Mouse (Mus musculus) hindbrain, embryonic 12.5 days (tissue): ENCODE data around the gene Apol7e. TPM values are rescaled to one million over a fixed set of nuclear protein-coding genes. Genes with fewer than 3 reads are reported as not detected.
A peak's percentile ranks its signal among the peaks of the same experiment; 100 is the strongest.
"Not testable (repeated sequence)": the region's sequence is repeated elsewhere in the genome, so short reads cannot be mapped to it uniquely, and the experiment has no call there.

ENCODE experiments used
- ATAC-seq: fragments of 200-750 bp; cut with Nextera tagmentation; 2 replicates; pipeline ENCODE4 v1.8.0; 2017; ENCODE audit warnings: moderate TSS enrichment; ENCODE audit not compliant: low FRiP score
- H3K27ac ChIP-seq: fragments of 300-500 bp; sonication (generic); 2 replicates; pipeline ENCODE4 v1.5.1; 2016; ENCODE audit warnings: mild to moderate bottlenecking
- H3K27me3 ChIP-seq: fragments of 300-500 bp; sonication (generic); 2 replicates; pipeline ENCODE4 v1.6.1; 2016; ENCODE audit warnings: mild to moderate bottlenecking
- H3K36me3 ChIP-seq: fragments of 300-500 bp; sonication (generic); 2 replicates; pipeline ENCODE4 v1.6.1; 2016; ENCODE audit warnings: mild to moderate bottlenecking
- H3K4me1 ChIP-seq: fragments of 300-500 bp; sonication (generic); 2 replicates; pipeline ENCODE4 v1.6.1; 2016
- H3K4me2 ChIP-seq: fragments of 300-500 bp; sonication (generic); replicated peaks from 2 replicates; pipeline ENCODE4 v1.6.1; 2016; ENCODE audit warnings: mild to moderate bottlenecking
- H3K4me3 ChIP-seq: fragments of 300-500 bp; sonication (generic); 2 replicates; pipeline ENCODE4 v1.5.1; 2016; ENCODE audit warnings: mild to moderate bottlenecking
- H3K9ac ChIP-seq: fragments of 300-500 bp; sonication (generic); 2 replicates; pipeline ENCODE4 v1.6.1; 2016; ENCODE audit warnings: mild to moderate bottlenecking, moderate library complexity
- H3K9me3 ChIP-seq: fragments of 300-500 bp; sonication (generic); replicated peaks from 2 replicates; pipeline ENCODE4 v1.6.1; 2016; ENCODE audit warnings: mild to moderate bottlenecking
- WGBS: fragments of 180-500 bp; shearing (Covaris S2); methylation state at CpG from one replicate; pipeline ENCODE4 v1.1.7; 2016; 5-methylcytosine and 5-hydroxymethylcytosine counted together
- polyA plus RNA-seq: library from polyadenylated mRNA; unstranded; fragments of >200 nt; fragmentation: Nextera tagmentation; extraction: Ambion mirVana; gene quantifications from 2 replicates; pipeline ENCODE4 v1.2.1, GENCODE M21; 2016

The Apol7e gene
- not detected in 2 replicates for polyA plus RNA-seq

- H3K9me3 ChIP-seq, H3K36me3 ChIP-seq, ATAC-seq, H3K4me2 ChIP-seq, H3K9ac ChIP-seq, H3K4me3 ChIP-seq, H3K27ac ChIP-seq, H3K27me3 ChIP-seq, H3K4me1 ChIP-seq: not testable (repeated sequence)
- 79% methylated on average over 4 of the region's 4 CpGs for WGBS
Observed at GRCm38 (mm10) chr15:77698656-77699055, at the start of gene Apol7e. Gene Apol7e (plus strand): TSS chr15:77698857.

GRCm38 (mm10) chr15:77651143-77651542 is 47.5 kb upstream of the Apol7e start:
- not testable (repeated sequence) for ATAC-seq, H3K9ac ChIP-seq

GRCm38 (mm10) chr15:77659773-77660172 is 38.9 kb upstream of the Apol7e start:
- not testable (repeated sequence) for H3K9me3 ChIP-seq, H3K9ac ChIP-seq, H3K27me3 ChIP-seq, H3K4me3 ChIP-seq, H3K4me2 ChIP-seq, H3K27ac ChIP-seq, H3K36me3 ChIP-seq, ATAC-seq, H3K4me1 ChIP-seq
- WGBS = 94% methylated on average over 1 of the region's 1 CpGs

More at GRCm38 (mm10) chr15:77651143-77651542, 47.5 kb upstream of the Apol7e start:
- not testable (repeated sequence) for H3K4me1 ChIP-seq, H3K9me3 ChIP-seq, H3K4me3 ChIP-seq, H3K36me3 ChIP-seq, H3K27ac ChIP-seq, H3K4me2 ChIP-seq, H3K27me3 ChIP-seq

DNA sequence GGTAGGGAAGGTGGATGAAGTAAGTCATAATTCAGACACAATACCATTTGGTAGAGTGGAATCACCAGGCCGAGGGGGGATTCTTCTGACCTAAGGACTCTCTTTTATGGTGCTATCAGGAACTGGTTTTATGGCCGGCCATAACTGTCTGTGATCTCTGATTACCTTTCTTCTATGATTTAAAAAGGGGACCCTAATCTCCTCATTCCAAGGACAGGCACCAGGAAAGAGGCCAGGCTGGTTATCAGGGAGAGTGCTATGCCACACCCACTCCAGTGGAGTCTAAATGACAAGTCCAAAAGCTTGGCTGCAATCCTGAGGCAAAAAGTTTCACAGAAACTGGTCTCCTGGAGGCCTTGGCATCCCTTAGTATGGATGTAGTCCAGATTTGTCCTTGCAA is 36.8 kb upstream of the Apol7e start:
- ATAC-seq, H3K9me3 ChIP-seq, H3K36me3 ChIP-seq, H3K27me3 ChIP-seq, H3K4me1 ChIP-seq, H3K9ac ChIP-seq, H3K4me2 ChIP-seq, H3K4me3 ChIP-seq, H3K27ac ChIP-seq: not testable (repeated sequence)
- WGBS = 86% methylated on average over 2 of the region's 2 CpGs

DNA sequence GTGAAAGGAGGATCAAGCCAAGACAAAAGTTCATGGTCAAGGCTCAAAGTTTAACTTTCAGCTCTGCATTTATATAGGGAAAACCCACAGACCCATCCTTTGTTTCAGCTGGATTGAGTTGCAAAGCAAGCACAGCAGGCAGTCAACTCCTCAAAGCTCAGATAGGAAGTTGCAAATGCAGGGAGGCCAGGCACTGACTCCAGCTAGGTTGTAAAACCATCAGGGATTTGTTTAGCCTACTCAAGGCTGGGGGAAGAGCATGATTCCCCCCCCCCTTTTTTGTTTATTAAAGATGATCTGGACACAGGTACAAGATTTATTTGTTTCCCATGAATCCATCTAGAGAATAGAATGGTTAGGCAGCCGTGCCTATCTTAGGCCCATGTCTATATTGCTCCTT is 24.6 kb upstream of the Apol7e start:
- ATAC-seq, H3K27ac ChIP-seq, H3K4me1 ChIP-seq, H3K36me3 ChIP-seq, H3K27me3 ChIP-seq, H3K4me3 ChIP-seq, H3K9me3 ChIP-seq, H3K9ac ChIP-seq, H3K4me2 ChIP-seq: not testable (repeated sequence)
- WGBS = 95% methylated on average over 1 of the region's 1 CpGs

- not testable (repeated sequence) for H3K4me2 ChIP-seq, ATAC-seq, H3K27me3 ChIP-seq, H3K4me3 ChIP-seq, H3K36me3 ChIP-seq, H3K27ac ChIP-seq, H3K9me3 ChIP-seq, H3K4me1 ChIP-seq, H3K9ac ChIP-seq
- 20% methylated on average over 11 of the region's 11 CpGs for WGBS
Observed at GRCm38 (mm10) chr15:77683944-77684343, 14.7 kb upstream of the Apol7e start.

GRCm38 (mm10) chr15:77691532-77692311 is 6.9 kb upstream of the Apol7e start:
- H3K36me3 ChIP-seq, H3K27me3 ChIP-seq, H3K9me3 ChIP-seq, ATAC-seq, H3K4me1 ChIP-seq, H3K27ac ChIP-seq: not testable (repeated sequence)
- 8% methylated on average over 19 of the region's 20 CpGs for WGBS
- Histone ChIP-seq H3K4me3 (peak overlapping the region; percentile 17), H3K4me2 (peak overlapping the region; percentile 45), H3K9ac (0 out of 2 replicates have a peak overlapping the region, but pooled peaks have one; percentile 15)

- H3K4me2 ChIP-seq, H3K4me3 ChIP-seq, H3K27me3 ChIP-seq, ATAC-seq, H3K9ac ChIP-seq, H3K4me1 ChIP-seq, H3K27ac ChIP-seq, H3K36me3 ChIP-seq, H3K9me3 ChIP-seq: not testable (repeated sequence)
- WGBS = 47% methylated on average over 11 of the region's 15 CpGs
Observed at GRCm38 (mm10) chr15:77694687-77695295, 3.9 kb upstream of the Apol7e start.

DNA sequence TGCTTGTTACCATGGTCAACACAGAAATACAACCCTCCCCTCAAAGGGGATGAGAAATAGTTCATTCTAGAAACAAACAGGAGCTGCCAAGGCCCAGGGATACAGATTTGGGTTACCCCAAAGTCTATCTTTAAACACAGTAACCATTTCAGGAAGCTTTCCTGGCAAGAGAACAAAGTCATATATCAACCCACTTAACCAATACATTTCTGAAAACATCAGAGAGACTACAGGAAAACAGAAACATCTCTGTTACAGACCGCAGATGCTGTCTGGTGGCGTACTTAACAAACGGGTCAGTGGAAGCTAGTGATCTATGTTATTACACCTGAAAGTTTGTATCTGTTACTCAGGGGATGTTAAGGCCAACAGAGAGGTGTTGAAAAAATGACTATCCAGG is 6.6 kb downstream of the Apol7e start:
- H3K9ac ChIP-seq, H3K27me3 ChIP-seq, H3K27ac ChIP-seq, H3K36me3 ChIP-seq, H3K4me1 ChIP-seq, ATAC-seq, H3K4me3 ChIP-seq, H3K9me3 ChIP-seq, H3K4me2 ChIP-seq: not testable (repeated sequence)
- WGBS = 89% methylated on average over 3 of the region's 3 CpGs

DNA sequence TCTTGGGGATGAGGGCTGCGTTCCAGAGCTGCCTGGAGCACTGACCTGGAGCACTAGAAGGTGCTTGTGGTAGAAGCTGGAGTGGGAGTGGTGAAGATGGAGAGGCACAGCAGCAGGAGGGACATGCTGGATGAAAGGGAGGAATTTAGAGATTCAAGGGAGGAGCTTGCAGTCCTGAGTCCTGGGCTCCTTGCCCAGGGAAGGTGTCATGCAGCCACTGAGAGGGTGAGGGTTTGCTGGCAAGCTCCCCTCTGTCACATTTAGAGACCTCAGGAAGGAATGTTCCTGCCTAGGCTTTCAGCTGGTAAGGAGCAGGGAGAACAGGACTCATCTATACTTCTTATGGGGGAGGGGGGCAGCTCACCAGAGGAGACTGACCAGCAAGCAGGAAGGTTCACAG is 10.3 kb downstream of the Apol7e start:
- WGBS = 83% methylated on average over 1 of the region's 1 CpGs
- not testable (repeated sequence) for H3K4me2 ChIP-seq, H3K27me3 ChIP-seq, H3K9ac ChIP-seq, H3K36me3 ChIP-seq, H3K9me3 ChIP-seq, H3K4me3 ChIP-seq, H3K27ac ChIP-seq, H3K4me1 ChIP-seq, ATAC-seq

DNA sequence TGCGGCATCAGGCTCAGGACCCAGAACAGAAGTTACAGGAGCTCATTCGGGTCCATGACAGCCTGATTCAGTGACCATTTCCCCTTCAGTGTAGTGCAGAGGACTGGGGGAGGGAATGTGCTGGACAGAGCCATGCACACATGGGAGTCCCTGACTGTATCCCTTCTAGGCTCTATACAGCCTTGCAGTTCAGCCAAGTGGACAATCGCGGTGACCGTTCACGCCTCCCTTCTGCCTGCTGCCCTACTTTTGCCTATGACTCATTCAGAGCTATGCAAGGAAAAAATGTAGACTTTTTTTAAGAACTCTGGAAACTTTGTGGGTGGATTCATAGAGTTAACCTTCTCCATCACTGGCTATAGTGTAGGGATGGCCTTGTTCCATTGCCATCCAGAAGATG is 19.6 kb downstream of the Apol7e start:
- not testable (repeated sequence) for ATAC-seq, H3K4me3 ChIP-seq

DNA sequence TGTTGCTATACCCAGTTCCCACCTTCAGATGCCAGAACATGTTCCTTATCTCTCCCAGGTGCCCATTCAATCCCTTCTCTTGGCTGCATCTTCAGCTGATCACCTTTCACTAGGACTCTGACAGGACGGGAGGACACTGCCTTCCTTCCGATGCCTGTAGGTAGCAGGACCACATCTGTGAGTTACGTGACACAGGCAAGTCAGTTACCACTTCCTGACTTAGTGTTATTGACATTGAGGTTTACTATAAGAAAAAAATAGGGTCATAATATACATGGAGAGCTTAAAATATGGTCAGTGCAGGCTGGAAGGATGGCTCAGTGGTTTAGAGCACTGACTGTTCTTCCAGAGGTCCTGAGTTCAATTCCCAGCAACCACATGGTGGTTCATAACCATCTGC is 22.9 kb downstream of the Apol7e start:
- H3K36me3 ChIP-seq, H3K4me2 ChIP-seq, H3K4me3 ChIP-seq, H3K9ac ChIP-seq, H3K9me3 ChIP-seq, H3K27me3 ChIP-seq, H3K4me1 ChIP-seq, ATAC-seq, H3K27ac ChIP-seq: not testable (repeated sequence)
- WGBS = no CpG with 5 or more reads among the region's 3 CpGs

More for the DNA sequence above, 19.6 kb downstream of the Apol7e start:
- H3K27me3 ChIP-seq, H3K4me2 ChIP-seq, H3K27ac ChIP-seq, H3K9ac ChIP-seq, H3K4me1 ChIP-seq, H3K36me3 ChIP-seq, H3K9me3 ChIP-seq: not testable (repeated sequence)
- WGBS = 92% methylated on average over 4 of the region's 6 CpGs
